Mouse (Mus musculus) urinary bladder, postnatal 0 days (tissue): Measurements from ENCODE around the gene Rnf217. TPM values are rescaled to one million over a fixed set of nuclear protein-coding genes. Genes with fewer than 3 reads are reported as not detected.

Experiments used
- polyA plus RNA-seq: library from polyadenylated mRNA; unstranded; fragments of >200 nt; fragmentation: Nextera tagmentation; extraction: Ambion mirVana; gene quantifications from 2 replicates; pipeline ENCODE4 v1.2.1, GENCODE M21; 2015

Gene Rnf217
- 1.5 and 1.6 TPM in 2 replicates for polyA plus RNA-seq

GRCm38 (mm10) chr10:31609066-31609961, at the start of gene Rnf217:
TSS of gene Rnf217 (minus strand) at chr10:31609184.

GRCm38 (mm10) chr10:31445291-31446124, 163.5 kb downstream of the Rnf217 start, which contains the start of gene Tpd52l1:
TSS of gene Tpd52l1 (minus strand) at chr10:31445958.

Other genes with a start within 250 kb of the Rnf217 start
- gene Tpd52l1, start 163.2 kb downstream of the Rnf217 start, polyA plus RNA-seq = 8.9 and 9.8 TPM in 2 replicates